Mouse (Mus musculus) ES-E14 (cell line): ENCODE data around the gene BC049762.

Source experiments
- CHD2 ChIP-seq: IDR thresholded peaks from 2 replicates; pipeline ENCODE4 v1.6.1; 2014; ENCODE audit warnings: mild to moderate bottlenecking, low read depth, low read length, inconsistent platforms
- HCFC1 ChIP-seq: IDR thresholded peaks from 2 replicates; pipeline ENCODE4 v1.6.1; 2012; ENCODE audit warnings: low read length, inconsistent platforms, borderline replicate concordance; ENCODE audit not compliant: insufficient read depth
- MAFK ChIP-seq: IDR thresholded peaks from 2 replicates; pipeline ENCODE4 v1.6.1; 2014; ENCODE audit warnings: mild to moderate bottlenecking, low read depth, low read length, inconsistent platforms; ENCODE audit not compliant: insufficient read depth

- TF ChIP-seq HCFC1 (no peak), CHD2 (no peak), MAFK (no peak)
Measured at GRCm38 (mm10) chr11:51214021-51214420, 48.8 kb downstream of the BC049762 start.
